Mouse (Mus musculus): ENCODE measurements around the gene Fgfr3. TPM values are rescaled to one million over a fixed set of nuclear protein-coding genes. Genes with fewer than 3 reads are reported as not detected.

Gene Fgfr3
- polyA plus RNA-seq, 1 experiment from 2014 or later, result 4.3 TPM

Other genes starting within 250 kb of the Fgfr3 start
- 46.9 and 50.2 TPM in 2 replicates for gene Fam53a, start 92.0 kb upstream of the Fgfr3 start, polyA plus RNA-seq (2015; fragmentation: Nextera tagmentation; extraction: Ambion mirVana)
- gene Gm9903, start 91.7 kb upstream of the Fgfr3 start, polyA plus RNA-seq (2015; fragmentation: Nextera tagmentation; extraction: Ambion mirVana), result 0.83 and 1.2 TPM in 2 replicates
- 114 and 121 TPM in 2 replicates for gene Slbp, start 69.1 kb upstream of the Fgfr3 start, polyA plus RNA-seq (2015; fragmentation: Nextera tagmentation; extraction: Ambion mirVana)
- gene Tacc3, start 63.5 kb upstream of the Fgfr3 start, polyA plus RNA-seq (2015; fragmentation: Nextera tagmentation; extraction: Ambion mirVana), result 122 and 125 TPM in 2 replicates
- 32.0 and 33.0 TPM in 2 replicates for gene Tmem129, start 63.3 kb upstream of the Fgfr3 start, polyA plus RNA-seq (2015; fragmentation: Nextera tagmentation; extraction: Ambion mirVana)
- 40.9 and 43.5 TPM in 2 replicates for gene Letm1, start 61.1 kb downstream of the Fgfr3 start, polyA plus RNA-seq (2015; fragmentation: Nextera tagmentation; extraction: Ambion mirVana)
- 26.5 and 30.3 TPM in 2 replicates for gene Nsd2, start 99.1 kb downstream of the Fgfr3 start, polyA plus RNA-seq (2015; fragmentation: Nextera tagmentation; extraction: Ambion mirVana)
- gene Nelfa, start 214.7 kb downstream of the Fgfr3 start, polyA plus RNA-seq (2015; fragmentation: Nextera tagmentation; extraction: Ambion mirVana), result 33.3 and 33.5 TPM in 2 replicates